In the genomic region with DNA sequence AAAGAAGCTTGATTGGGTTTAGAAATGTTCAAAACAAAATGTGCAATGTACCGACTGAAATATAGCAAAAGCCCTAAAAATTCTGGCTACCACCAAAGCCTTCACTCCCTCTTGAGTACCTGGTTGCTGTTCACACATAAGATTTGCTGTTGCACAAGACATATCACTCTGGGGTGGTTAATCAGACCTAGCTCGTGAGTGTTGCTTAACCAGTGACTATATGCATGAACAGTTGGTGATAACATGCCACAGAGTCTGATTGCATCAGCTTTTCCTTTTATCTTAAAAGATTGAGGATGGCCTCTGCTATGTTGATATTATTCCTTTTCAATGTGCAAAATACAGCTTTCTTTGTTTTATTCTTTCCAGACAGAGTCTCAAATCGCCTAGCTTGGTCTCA, we compare ENCODE assay signal across 14 mouse cellular contexts.
"Had no signal": no experiment of that assay in that cellular context is flagged by ENCODE, and none has a peak within 500 bp of the region (broad histone marks: within the 10 kb centered on the region; RNA-seq: fewer than 3 reads in every experiment).

No protein-coding gene starts in this region.

- H3K4me3 ChIP-seq: midbrain, embryonic 10.5 days; midbrain, embryonic 12.5 days; neural tube, embryonic 12.5 days had no signal

- H3K4me2 ChIP-seq: lung, embryonic 14.5 days; midbrain, embryonic 12.5 days; neural tube, embryonic 12.5 days had no signal

- H3K36me3 ChIP-seq: midbrain, embryonic 10.5 days; midbrain, embryonic 12.5 days; neural tube, embryonic 12.5 days had no signal

- DNase-seq: lung, adult 18-20 months; lung, embryonic 14.5 days; lung, postnatal 10 days; lung, postnatal 4 days; midbrain, embryonic 14.5 days; right cerebral cortex, postnatal 14 days; spleen, adult 18-20 months; thymus, adult 18-20 months; thymus, postnatal 14 days; thymus, postnatal 36 days had no signal

- H3K9me3 ChIP-seq: midbrain, embryonic 10.5 days; midbrain, embryonic 12.5 days; neural tube, embryonic 12.5 days had no signal

- H3K27me3 ChIP-seq: midbrain, embryonic 12.5 days; neural tube, embryonic 12.5 days had no signal

- H3K9ac ChIP-seq: lung, embryonic 14.5 days; midbrain, embryonic 12.5 days; neural tube, embryonic 12.5 days had no signal

- H3K4me1 ChIP-seq: midbrain, embryonic 10.5 days; midbrain, embryonic 12.5 days; neural tube, embryonic 12.5 days had no signal

- ATAC-seq: midbrain, embryonic 16.5 days had no signal

- H3K27ac ChIP-seq: midbrain, embryonic 10.5 days; midbrain, embryonic 12.5 days; neural tube, embryonic 12.5 days had no signal
